Mouse (Mus musculus) liver, embryonic 14.5 days (tissue): Measurements from ENCODE around the gene Gak. TPM values are rescaled to one million over a fixed set of nuclear protein-coding genes. Genes with fewer than 3 reads are reported as not detected.

Experiments used
- ATAC-seq: fragments of 200-750 bp; cut with Nextera tagmentation; 2 replicates; pipeline ENCODE4 v1.8.0; 2017; ENCODE audit warnings: moderate number of reproducible peaks, mild to moderate bottlenecking, moderate library complexity; ENCODE audit not compliant: insufficient read depth
- DNase-seq, 3 experiments: peaks; one replicate each; pipeline ENCODE4 v3.0.0-alpha.2; 2012 to 2013; ENCODE audit warnings: low read depth in 3 of 3, low spot score in 3 of 3
- H3K27ac ChIP-seq: fragments of 300-500 bp; sonication (generic); 2 replicates; pipeline ENCODE4 v1.5.1; 2014; ENCODE audit warnings: moderate library complexity, mild to moderate bottlenecking, control low read depth, inconsistent platforms
- H3K27me3 ChIP-seq: fragments of 300-500 bp; sonication (generic); 2 replicates; pipeline ENCODE4 v1.6.1; 2014; ENCODE audit warnings: mild to moderate bottlenecking, low read length, moderate library complexity; ENCODE audit not compliant: control insufficient read depth, insufficient read depth
- H3K36me3 ChIP-seq: fragments of 300-500 bp; sonication (generic); replicated peaks from 2 replicates; pipeline ENCODE4 v1.6.1; 2014; ENCODE audit warnings: low read depth; ENCODE audit not compliant: control insufficient read depth, insufficient read depth
- H3K4me1 ChIP-seq, 2 experiments: fragments of 200-500 bp in 1 of 2; fragments of 300-500 bp in 1 of 2; sonication (generic) in 1 of 2; replicated peaks; 2 replicates each; pipeline ENCODE4 v1.6.1; 2012 to 2014; ENCODE audit warnings: antibody characterized with exemption in 1 of 2, inconsistent platforms in 1 of 2, low read length in 1 of 2; ENCODE audit not compliant: control insufficient read depth in 2 of 2, insufficient read depth in 2 of 2
- H3K4me2 ChIP-seq: fragments of 300-500 bp; sonication (generic); 2 replicates; pipeline ENCODE4 v1.6.1; 2014; ENCODE audit warnings: low read depth, mild to moderate bottlenecking, control low read depth, moderate library complexity
- H3K4me3 ChIP-seq, 2 experiments: fragments of 200-500 bp in 1 of 2; fragments of 300-500 bp in 1 of 2; sonication (generic) in 1 of 2; 2 replicates each; pipeline ENCODE4 v1.5.1; 2012 to 2014; ENCODE audit warnings: low read depth in 2 of 2, low read length in 2 of 2, mild to moderate bottlenecking in 2 of 2, control low read depth in 1 of 2, inconsistent platforms in 1 of 2, moderate library complexity in 1 of 2; ENCODE audit not compliant: insufficient read depth in 1 of 2
- H3K9ac ChIP-seq: fragments of 300-500 bp; sonication (generic); replicated peaks from 2 replicates; pipeline ENCODE4 v1.6.1; 2014; ENCODE audit warnings: mild to moderate bottlenecking, control low read depth, moderate library complexity
- H3K9me3 ChIP-seq: fragments of 300-500 bp; sonication (generic); 2 replicates; pipeline ENCODE4 v1.6.1; 2016; ENCODE audit warnings: low read length, mixed read lengths; ENCODE audit not compliant: control insufficient read depth
- CTCF ChIP-seq: IDR thresholded peaks from 2 replicates; pipeline ENCODE4 v1.5.1; 2016; ENCODE audit warnings: antibody characterized with exemption, low read depth, control low read depth
- EP300 ChIP-seq: IDR thresholded peaks from 2 replicates; pipeline ENCODE4 v1.6.1; 2016; ENCODE audit warnings: antibody characterized with exemption, low read depth
- WGBS: fragments of 180-500 bp; shearing (Covaris S2); extraction: QIAGEN DNeasy Blood & Tissue Kit; methylation state at CpG from one replicate; pipeline ENCODE4 v1.1.7; 2014; ENCODE audit not compliant: insufficient replicate concordance; 5-methylcytosine and 5-hydroxymethylcytosine counted together
- polyA plus RNA-seq, 2 experiments: library from polyadenylated mRNA; depleted of rRNA in 1 of 2; stranded (reverse) in 1 of 2; unstranded in 1 of 2; fragments of >200 nt; fragmentation: Nextera tagmentation in 1 of 2; extraction: Ambion mirVana in 1 of 2; gene quantifications; 2 replicates each; pipeline versions ENCODE4 v1.2.1 to v1.2.3; 2012 to 2014

Gene Gak
- polyA plus RNA-seq (2012; rRNA removed): 19.4 and 22.6 TPM in 2 replicates
- 20.7 and 22.7 TPM in 2 replicates for polyA plus RNA-seq (2014; fragmentation: Nextera tagmentation; extraction: Ambion mirVana)

DNA sequence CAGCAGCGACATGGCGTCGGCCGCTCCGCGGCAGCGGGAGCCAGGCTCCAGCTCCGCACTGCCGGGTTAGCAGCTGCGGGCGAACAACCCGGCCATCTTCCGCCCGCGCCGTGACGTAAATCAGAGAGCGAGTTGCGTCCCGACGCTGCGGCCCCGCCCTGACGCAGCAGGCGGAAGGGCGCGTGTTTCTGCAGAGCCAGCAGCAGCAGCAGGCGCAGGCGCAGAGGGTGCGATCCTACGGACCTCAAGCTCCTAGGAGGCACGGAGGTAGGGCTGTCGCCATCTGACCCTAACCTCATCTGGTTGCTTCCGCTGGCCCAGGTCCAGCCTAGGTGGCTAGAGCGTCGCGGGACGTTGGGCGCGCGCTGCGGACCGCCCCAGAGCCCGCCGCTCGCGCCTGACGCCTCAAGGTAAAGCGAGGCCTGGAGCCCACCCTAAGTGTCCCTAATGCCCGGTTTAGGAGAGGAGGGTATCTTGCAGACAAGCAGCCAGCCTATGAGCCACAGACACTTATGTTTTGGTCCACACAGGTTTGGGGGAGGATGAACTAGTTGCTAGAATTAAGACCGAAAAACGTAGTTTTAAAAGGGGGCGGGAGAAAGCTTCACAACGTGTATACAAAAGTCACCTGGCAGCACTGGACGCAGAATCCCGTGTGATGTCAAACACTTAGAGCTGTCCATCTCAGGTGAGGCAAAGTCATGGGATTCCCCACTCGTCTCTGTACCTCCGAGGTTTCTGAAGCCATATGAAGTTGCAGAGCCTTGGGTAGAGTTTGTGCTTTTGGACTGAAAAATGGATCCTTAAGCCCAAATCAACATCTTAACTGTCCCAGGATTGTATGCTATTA lies at the start of gene Gak, which contains the start of gene Tmem175:
TSS of gene Gak (minus strand) at position 122 of the 850 bp plus-strand sequence.
TSS of gene Tmem175 (plus strand) at position 137 of the 850 bp plus-strand sequence.
- ATAC-seq: peak; percentile 94
- 0 out of 2 replicates have a peak, but pooled peaks cover 2% of the 10 kb centered on the region for H3K36me3 ChIP-seq
- peak within 1 kb of the TSS; percentile 70 to 83 for H3K4me3 ChIP-seq
- H3K27me3 ChIP-seq: no peaks in the 10 kb centered on the region
- H3K27ac ChIP-seq: peak within 1 kb of the TSS; percentile 54
- WGBS: under 1% methylated on average over 58 of the region's 58 CpGs
- no peaks in the 10 kb centered on the region for H3K9me3 ChIP-seq
- H3K4me2 ChIP-seq: peak within 1 kb of the TSS; percentile 93
- TF ChIP-seq EP300: no peak
- no peak for TF ChIP-seq CTCF
- peak within 1 kb of the TSS; percentile 80 for H3K9ac ChIP-seq
- H3K4me1 ChIP-seq: peaks cover 13 to 18% of the 10 kb centered on the region in 2 experiments
- DNase-seq: peak; percentile 87 to 90 (median 88)

- peaks cover 6% of the 10 kb centered on the region for H3K36me3 ChIP-seq
Measured at GRCm38 (mm10) chr5:108678296-108678854, 48.8 kb upstream of the Gak start.

GRCm38 (mm10) chr5:108677605-108678295 lies 48.2 kb upstream of the Gak start:
- H3K9ac ChIP-seq: peak overlapping the region; percentile 84
- WGBS: 11% methylated on average over 25 of the region's 25 CpGs

More at GRCm38 (mm10) chr5:108678296-108678854, 48.8 kb upstream of the Gak start:
- Histone ChIP-seq H3K27ac (peak overlapping the region; percentile 39), H3K9ac (0 out of 2 replicates have a peak overlapping the region, but pooled peaks have one; percentile 27), H3K4me2 (no peak overlapping the region), H3K4me3 (no peak overlapping the region), H3K4me1 (peaks cover 35 to 44% of the 10 kb centered on the region in 2 experiments), H3K9me3 (no peaks in the 10 kb centered on the region), H3K27me3 (no peaks in the 10 kb centered on the region)
- no peak for ATAC-seq
- WGBS: 78% methylated on average over 6 of the region's 6 CpGs
- no peak for TF ChIP-seq EP300
- TF ChIP-seq CTCF: no peak
- no peak for DNase-seq

DNA sequence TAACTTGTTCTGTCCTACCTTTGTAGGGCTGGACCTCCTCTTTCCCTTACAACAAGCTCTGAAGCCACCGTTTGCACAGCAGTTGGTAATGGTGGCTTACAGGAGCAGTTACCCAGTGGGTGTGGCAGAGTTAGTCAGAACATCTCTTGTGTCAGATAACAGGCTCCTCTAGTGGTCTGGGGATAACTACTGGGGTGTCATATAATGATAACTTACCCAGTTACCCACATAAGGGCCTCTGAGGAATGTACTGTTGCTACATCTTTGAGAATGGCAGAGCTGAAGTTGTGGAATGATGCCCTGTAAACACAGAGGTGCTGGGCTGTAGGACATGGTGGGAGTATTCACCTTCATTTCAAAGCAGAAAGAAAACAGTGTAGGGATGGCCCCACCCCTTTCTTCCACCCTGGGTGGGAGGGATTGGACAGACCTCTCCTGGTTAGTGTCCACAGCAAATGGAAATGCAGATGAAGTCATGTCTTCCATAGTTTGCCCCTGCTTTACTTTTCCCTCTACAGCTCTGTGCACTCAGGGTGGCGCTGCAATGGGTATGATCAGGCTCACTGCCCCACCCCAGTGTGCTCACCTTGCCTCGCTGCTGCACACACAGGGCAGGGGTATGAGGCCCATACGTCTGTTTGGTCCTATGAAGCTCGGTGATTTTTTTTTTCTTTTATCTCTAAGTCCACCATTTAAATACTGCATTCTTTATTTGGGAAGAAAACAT lies 47.4 kb upstream of the Gak start:
- peaks cover 13% of the 10 kb centered on the region for H3K36me3 ChIP-seq
- 3% methylated on average over 5 of the region's 5 CpGs for WGBS
- DNase-seq: peak in 1 of 3 experiments; percentile 67
- peak overlapping the region; percentile 68 for H3K27ac ChIP-seq
- no peaks in the 10 kb centered on the region for H3K27me3 ChIP-seq
- H3K4me3 ChIP-seq: peak overlapping the region; percentile 22 to 42; a peak in 3 of 4 replicates
- no peaks in the 10 kb centered on the region for H3K9me3 ChIP-seq
- H3K9ac ChIP-seq: peak overlapping the region; percentile 84
- ATAC-seq: peak; percentile 78
- peaks cover 35 to 44% of the 10 kb centered on the region in 2 experiments for H3K4me1 ChIP-seq
- TF ChIP-seq EP300 (peak; percentile 70), CTCF (peak; percentile 57)
- H3K4me2 ChIP-seq: peak overlapping the region; percentile 88

More at GRCm38 (mm10) chr5:108677605-108678295, 48.2 kb upstream of the Gak start:
- Histone ChIP-seq H3K4me2 (peak overlapping the region; percentile 88), H3K4me1 (peaks cover 35 to 44% of the 10 kb centered on the region in 2 experiments), H3K9me3 (no peaks in the 10 kb centered on the region), H3K27ac (peak overlapping the region; percentile 68), H3K4me3 (peak overlapping the region; percentile 10 to 42), H3K36me3 (peaks cover 9% of the 10 kb centered on the region), H3K27me3 (no peaks in the 10 kb centered on the region)
- ATAC-seq: peak; percentile 47
- TF ChIP-seq CTCF (peak; percentile 9; the same call in 1 of the 2 replicates), EP300 (no peak)
- no peak for DNase-seq
